Mouse (Mus musculus): ENCODE data around the gene Inafm1.
"Not testable (repeated sequence)": the region's sequence is repeated elsewhere in the genome, so short reads cannot be mapped to it uniquely, and the experiment has no call there.

The Inafm1 gene

GRCm38 (mm10) chr7:16273081-16273765 lies at the start of gene Inafm1:
Gene Inafm1, minus strand, starts transcription at chr7:16273617.
- peak; percentile 94 for DNase-seq (ENCODE audit: extremely low spot score)

DNA sequence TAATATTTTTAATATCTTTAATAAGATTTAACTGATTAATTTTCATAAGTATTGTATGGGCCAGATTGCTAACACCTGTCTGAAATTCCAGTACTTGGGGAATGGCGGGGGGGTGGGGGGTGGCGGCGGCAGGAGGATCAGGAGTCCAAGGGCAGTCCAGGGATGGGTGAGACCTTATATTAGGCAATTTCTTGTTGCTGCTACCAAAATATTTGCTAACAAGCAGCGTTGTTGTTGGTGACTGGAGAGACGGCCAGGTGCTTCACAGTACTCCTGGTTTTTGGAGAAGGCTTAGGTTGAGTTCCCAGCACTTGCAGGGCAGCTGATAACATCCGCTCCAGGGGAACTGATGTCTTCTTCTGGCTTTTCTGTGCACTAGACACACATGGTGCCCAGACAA lies 47.1 kb upstream of the Inafm1 start:
- DNase-seq (ENCODE audit: extremely low spot score): no peak

DNA sequence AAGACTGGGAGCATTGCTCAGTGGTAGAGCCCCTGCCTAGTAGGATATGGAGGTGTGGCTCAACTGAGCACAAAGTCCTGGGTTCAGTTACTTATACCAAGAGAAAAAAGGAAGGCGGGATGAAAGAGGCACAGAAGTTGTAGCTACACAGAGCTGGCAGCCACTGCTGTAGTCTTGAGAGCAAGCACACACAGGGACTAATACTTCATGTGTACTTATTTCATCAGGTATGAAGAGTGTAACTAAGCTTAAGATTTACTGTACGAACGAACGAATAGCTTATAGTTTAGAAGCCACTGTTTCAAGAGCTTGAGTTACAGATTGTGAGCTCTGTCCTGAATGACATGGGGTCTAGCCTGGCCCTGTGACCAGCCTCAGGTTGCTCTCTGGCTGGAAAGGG lies 45.8 kb upstream of the Inafm1 start:
- no peak for DNase-seq (ENCODE audit: extremely low spot score)

DNA sequence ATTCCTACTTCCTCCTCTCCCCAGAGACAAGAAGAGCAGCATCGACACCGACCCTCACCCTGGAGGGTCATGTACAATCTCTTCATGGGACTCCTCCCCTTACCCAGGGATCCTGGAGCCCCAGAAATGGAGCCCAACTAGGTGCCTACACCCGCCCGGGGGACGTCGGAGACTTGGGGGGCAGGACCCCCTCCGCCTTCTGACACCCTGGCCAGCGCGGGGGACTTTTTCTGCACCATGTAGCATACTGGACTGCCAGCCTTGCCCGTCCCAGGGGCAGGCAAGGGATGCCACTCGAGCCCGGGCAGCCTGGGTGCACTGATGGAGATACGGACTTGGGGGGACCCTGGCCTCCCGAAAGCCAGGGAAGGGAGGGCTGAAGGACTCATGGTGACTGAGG lies 43.7 kb upstream of the Inafm1 start:
- no peak for DNase-seq (ENCODE audit: extremely low spot score)

DNA sequence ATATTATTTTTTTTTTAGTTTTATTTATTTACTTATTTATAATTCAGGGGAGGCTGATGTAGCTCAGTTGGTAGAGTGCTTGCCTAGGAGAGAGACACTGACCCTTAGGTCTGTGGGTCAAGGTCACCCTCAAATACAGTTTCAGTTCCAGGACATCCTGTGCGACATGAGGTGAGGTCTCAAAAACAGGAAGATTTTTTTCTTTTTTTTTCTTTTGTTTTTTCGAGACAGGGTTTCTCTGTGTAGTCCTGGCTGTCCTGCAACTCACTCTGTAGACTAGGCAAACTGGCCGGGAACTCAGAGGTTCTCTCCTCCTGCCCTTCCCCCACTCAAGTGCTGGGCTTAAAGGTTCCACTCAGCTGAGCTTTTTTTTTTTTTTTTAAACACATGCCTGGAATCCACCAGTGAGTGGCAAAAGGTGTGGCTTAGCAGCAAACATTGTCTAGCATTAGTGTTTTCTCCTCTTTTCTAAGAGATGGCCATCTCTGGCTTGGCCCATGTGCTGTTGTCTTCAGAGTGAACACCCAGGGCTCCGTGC lies 41.9 kb upstream of the Inafm1 start:
- DNase-seq (ENCODE audit: extremely low spot score): no peak

DNA sequence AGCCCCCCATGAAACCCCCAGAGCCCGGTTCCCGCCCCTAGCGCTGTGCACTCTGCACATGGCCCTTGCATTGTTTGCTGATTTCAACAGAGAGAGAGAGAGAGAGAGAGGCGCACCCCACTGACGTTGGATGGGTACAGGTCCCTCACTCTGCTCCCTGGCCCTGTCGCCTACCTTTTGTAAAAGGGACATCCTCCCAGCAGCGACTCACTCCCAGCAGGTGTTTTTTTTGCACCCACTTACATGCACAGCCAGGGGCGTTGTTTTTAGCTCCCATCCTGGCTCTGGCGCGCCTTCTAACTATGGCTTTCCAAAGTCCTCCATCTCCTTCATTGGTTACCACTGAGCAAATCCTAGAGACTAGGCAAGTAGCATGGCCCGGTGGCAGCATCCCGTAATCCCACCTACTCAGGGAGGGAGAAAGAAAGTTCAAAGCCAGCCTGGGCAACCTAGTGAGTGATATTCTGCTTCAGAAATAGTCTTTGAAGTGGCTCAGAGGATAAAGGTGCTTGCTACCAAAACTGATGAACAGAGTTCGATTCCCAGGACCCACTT lies 40.9 kb upstream of the Inafm1 start:
- no peak for DNase-seq (ENCODE audit: extremely low spot score)

DNA sequence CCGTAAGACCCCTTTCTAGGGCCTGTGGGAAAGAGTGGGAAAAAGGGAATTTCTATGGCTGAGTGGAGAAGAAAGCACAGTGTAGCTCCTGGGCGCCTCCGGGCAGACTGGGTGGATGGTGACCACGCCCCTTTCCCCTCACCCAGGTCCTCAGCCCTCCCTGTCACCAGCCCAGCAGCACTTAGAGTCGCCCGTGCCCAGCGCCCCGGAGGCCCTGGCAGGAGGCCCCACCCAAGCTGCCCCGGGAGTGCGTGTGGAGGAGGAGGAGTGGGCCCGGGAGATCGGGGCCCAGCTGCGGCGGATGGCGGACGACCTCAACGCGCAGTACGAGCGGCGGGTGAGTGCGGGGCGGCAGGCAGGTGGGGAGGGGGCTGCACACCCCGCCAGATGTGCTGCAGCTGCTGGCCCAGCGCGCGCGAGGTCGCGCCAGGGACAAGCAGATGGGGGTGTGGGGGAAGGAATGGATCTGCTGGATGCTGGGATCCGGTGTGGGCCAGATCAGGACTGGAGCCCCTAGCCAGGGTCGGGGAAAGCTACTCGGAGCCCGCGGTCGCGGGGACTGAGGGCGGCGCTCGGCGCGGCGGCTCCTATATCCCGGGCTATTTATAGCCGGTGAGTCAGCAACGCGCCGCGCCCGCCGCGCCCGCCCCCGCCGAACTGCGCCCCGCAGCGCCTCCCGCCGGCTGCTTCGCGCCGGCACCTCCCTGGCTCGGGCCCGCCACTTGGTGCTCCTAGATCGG lies 40.2 kb upstream of the Inafm1 start:
- peak; percentile 84 for DNase-seq (ENCODE audit: extremely low spot score)

GRCm38 (mm10) chr7:16312672-16313311 lies 39.4 kb upstream of the Inafm1 start:
- DNase-seq (ENCODE audit: extremely low spot score): peak; percentile 94

- DNase-seq (ENCODE audit: extremely low spot score): no peak
Observed at GRCm38 (mm10) chr7:16312011-16312671, 38.7 kb upstream of the Inafm1 start.

GRCm38 (mm10) chr7:16311453-16312004 lies 38.1 kb upstream of the Inafm1 start:
- no peak for DNase-seq (ENCODE audit: extremely low spot score)

DNA sequence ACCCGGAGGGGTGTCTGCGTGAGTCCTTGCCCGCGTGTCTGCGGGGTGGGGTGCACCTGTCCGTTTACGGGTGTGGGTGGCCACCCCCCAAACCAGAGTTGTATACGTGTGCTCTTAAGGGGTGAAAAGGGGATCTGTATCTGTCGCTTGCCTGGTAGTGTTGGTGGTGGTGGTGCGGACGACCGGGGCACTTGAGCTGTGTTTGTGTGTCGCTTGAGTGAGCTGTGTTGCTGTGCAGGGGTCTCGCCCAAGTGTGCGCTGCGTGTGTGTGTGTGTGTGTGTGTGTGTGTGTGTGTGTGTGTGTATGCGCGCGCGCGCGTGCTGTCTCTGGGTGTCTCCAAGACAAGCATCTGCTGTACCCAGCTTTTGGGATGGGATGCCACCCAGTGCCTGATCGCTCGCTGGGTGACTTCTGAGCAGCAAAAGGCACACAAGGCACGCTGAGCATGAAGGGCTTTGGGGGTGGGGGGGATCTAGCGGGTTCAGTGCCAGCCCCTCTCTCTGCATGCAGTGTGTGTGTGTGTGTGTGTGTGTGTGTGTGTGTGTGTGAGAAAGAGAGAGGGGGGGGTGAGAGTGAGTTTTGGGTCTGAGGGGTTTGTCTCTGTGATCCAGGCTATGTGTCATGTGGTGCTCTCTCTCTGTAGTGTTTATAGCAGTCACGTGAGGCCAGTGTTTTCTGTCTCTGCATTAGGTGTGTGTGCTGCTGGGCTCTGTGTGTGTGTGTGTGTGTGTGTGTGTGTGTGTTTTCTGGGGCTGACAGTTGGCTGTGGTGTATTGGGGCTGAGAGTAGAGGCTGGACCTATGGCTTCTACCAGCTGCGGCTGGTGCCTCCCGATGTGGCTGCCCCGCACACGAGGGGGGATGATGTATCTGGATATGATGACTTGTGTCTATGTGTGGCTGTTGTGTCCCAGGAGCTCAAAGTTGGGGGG lies 37.4 kb upstream of the Inafm1 start:
- peak; percentile 35 for DNase-seq (ENCODE audit: extremely low spot score)

DNA sequence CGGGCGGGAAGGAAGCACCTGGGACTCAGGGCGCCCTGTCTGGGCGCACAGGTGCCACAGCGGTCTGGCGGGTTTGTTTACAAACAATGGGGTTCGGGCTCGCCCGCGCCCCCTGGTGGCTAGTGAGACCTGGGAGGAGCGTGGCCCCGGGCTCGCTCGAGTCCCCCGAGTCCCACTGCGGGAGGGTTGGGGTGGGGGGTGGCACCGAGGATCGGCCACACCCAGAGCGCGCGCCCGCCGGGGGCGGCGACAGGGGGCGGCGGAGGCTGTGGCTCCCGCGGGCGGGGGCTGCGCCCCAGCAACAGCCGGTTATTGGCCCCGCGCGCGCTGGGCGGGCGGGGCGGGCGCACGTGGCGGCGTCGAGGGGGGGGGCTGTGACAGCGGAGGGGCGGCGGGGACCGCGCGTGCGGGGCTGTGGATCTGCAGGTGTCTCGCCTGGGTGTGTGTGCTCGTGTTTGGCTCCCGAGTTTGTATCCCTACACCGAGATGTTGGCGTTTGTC lies 36.7 kb upstream of the Inafm1 start:
- peak; percentile 74 for DNase-seq (ENCODE audit: extremely low spot score)

- peak; percentile 87 for DNase-seq (ENCODE audit: extremely low spot score)
Observed at GRCm38 (mm10) chr7:16309318-16310019, 36.1 kb upstream of the Inafm1 start.

DNA sequence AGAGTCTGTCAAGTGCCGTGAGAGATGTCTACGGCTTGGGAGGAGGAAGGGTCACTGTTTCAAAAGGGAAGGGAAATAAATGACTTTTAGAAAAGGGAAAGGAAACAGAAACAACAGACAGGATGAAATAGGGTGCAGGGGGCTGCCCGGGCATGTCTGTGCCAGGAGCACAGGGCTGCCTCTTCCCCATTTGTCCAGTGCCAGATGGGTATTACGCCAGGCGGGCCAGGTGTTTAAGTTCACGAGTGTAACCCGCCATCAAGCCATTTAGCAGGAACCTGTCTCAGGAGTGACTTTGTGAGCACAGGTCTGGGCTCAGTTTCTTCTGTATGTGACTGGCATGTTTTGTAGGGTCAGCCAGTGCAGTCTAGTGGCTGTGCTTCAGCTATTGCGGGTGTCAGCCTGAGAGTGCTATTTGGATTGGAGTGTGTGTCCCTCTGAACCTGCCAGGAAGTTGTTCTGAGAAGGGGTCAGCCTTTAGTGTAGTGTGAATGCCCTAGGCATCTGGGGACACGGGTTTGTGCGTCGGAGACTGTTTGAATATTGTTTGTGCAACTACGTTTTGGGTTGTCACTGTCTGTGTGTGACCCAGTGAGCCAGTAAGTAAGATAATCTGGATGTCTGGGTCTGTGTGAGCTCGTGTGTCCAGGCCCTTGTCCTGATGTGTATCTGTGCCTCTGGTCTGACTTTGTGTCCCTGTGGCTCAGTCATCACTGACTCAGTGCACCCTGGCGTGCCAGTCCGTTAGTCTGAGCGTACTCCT lies 35.3 kb upstream of the Inafm1 start:
- DNase-seq (ENCODE audit: extremely low spot score): no peak

GRCm38 (mm10) chr7:16308093-16308492 lies 34.7 kb upstream of the Inafm1 start, which contains the start of gene Bbc3:
Gene Bbc3, plus strand, starts transcription at chr7:16308393.
- not testable (repeated sequence) for DNase-seq (ENCODE audit: extremely low spot score)

GRCm38 (mm10) chr7:16307141-16307540 lies 33.7 kb upstream of the Inafm1 start:
- DNase-seq (ENCODE audit: extremely low spot score): not testable (repeated sequence)

- DNase-seq (ENCODE audit: extremely low spot score): peak; percentile 88
Observed at GRCm38 (mm10) chr7:16299419-16300035, 26.1 kb upstream of the Inafm1 start.

DNA sequence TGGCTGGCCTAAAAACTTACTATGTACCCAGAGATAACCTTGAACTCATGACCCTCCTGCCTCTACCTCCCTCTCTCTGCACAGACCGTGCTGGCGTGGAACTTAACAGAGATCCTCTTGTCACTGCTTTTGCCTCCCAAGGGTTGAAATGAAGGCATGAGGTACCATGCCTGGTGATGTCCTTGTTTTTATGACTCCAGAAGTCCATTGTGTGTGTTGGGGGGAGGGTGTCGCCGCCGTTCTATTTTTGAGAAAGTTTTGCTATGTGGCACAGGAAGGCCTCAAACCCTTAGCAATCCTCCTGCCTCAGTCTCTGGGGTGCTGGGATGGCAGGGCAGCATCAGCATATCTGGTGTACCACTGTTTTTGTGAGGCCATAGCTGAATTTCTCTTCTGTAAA lies 25.5 kb upstream of the Inafm1 start:
- no peak for DNase-seq (ENCODE audit: extremely low spot score)
